Mouse (Mus musculus): ENCODE measurements around the gene Ammecr1. TPM values are rescaled to one million over a fixed set of nuclear protein-coding genes. Genes with fewer than 3 reads are reported as not detected.

Gene Ammecr1
- polyA plus RNA-seq, 1 experiment from 2014 or later = 4.8 TPM

DNA sequence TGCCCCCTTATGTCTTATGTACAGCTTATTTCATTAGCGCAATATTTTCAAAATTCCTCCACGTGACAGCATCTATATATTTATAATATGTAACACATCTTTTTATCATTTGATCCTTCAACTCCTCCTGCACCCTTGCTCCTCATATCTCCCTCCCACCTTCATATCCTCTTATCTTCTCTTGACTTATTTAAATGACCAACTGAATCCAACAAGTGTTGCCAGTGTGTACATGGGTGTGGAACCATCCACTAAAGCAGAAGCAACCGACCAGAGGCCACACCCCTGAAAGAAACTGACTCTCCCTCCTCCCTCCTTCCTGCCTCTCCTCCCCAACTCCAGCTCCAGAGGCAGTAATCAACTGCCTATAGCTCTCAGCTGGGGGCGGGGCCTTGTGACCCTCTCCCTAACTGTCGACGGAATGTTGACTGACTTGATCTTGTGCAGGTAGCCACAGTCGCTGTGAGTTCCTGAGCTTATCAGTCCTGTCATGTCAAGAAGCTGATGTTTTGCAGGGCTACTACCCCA lies 6.0 kb upstream of the Ammecr1 start:
- Histone ChIP-seq H3K27ac (ENCODE audit: low read length) (no peak overlapping the region), H3K27me3 (replicated peaks; ENCODE audit: insufficient read depth, low read length) (no peaks in the 10 kb centered on the region), H3K4me2 (replicated peaks; ENCODE audit: low read depth, low read length) (no peak overlapping the region), H3K4me3 (ENCODE audit: low read depth, low read length) (no peak overlapping the region), H3K4me1 (ENCODE audit: insufficient read depth, low read depth, low read length) (no peaks in the 10 kb centered on the region), H3K9me3 (ENCODE audit: low read length) (no peaks in the 10 kb centered on the region), H3K36me3 (ENCODE audit: insufficient read depth, low read length) (no peaks in the 10 kb centered on the region), H3K9ac (replicated peaks; ENCODE audit: low read depth) (no peak overlapping the region)
- TF ChIP-seq CTCF (IDR thresholded peaks at IDR 0.05) (no peak), EP300 (IDR thresholded peaks at IDR 0.05) (no peak)
- no peak for ATAC-seq
- DNase-seq (ENCODE audit: low spot score) = no peak
- 36% methylated on average over 7 of the region's 7 CpGs for WGBS

DNA sequence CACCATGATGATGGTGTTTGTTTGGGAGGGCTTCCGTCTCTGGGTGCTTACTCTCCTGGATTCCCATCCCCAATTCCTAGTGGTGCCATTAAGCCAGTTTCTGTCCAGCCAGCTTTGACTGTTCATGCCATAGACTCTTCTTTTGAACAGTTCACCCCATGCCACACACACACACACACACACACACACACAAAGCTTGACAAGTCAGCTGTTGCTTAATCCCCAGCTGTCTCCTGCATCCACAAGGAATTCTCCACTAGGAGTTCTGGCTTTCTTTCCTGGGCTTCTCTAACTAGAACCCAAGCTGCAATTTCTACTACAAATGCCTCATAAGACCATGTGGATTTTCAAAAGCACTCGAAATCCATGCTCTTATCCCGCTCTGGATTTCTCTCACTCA lies 5.2 kb upstream of the Ammecr1 start:
- H3K27me3 ChIP-seq (replicated peaks; ENCODE audit: insufficient read depth, low read length) = no peaks in the 10 kb centered on the region
- no peak overlapping the region for H3K9ac ChIP-seq (replicated peaks; ENCODE audit: low read depth)
- no peaks in the 10 kb centered on the region for H3K36me3 ChIP-seq (ENCODE audit: insufficient read depth, low read length)
- no peak for TF ChIP-seq EP300 (IDR thresholded peaks at IDR 0.05)
- TF ChIP-seq CTCF (IDR thresholded peaks at IDR 0.05) = no peak
- H3K4me3 ChIP-seq (ENCODE audit: low read depth, low read length) = no peak overlapping the region
- WGBS = 84% methylated on average over 3 of the region's 3 CpGs
- ATAC-seq (no peak), DNase-seq (ENCODE audit: low spot score) (no peak)
- H3K9me3 ChIP-seq (ENCODE audit: low read length) = no peaks in the 10 kb centered on the region
- no peaks in the 10 kb centered on the region for H3K4me1 ChIP-seq (ENCODE audit: insufficient read depth, low read depth, low read length)
- H3K4me2 ChIP-seq (replicated peaks; ENCODE audit: low read depth, low read length) = no peak overlapping the region
- no peak overlapping the region for H3K27ac ChIP-seq (ENCODE audit: low read length)

DNA sequence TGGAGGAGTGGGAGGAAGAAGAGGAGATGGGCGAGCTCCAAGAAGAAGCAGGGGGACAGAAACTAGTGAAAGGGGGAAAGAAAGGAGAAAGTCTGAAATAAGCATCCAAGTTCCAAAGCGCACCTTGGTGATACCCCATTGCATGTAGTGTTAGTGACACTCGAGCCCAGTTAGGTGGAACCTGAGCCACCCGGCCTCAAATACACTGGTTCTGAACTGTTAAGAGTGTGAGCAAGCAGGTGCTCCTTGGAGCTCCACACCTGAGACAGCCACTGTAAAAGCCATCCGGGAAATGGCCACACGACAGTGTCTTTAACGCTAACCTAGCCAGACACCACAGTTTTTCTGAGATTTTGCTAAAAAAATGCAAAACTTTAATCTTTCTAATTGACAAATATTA lies 539 bp upstream of the Ammecr1 start:
- ATAC-seq (no peak), DNase-seq (ENCODE audit: low spot score) (no peak)
- TF ChIP-seq CTCF (IDR thresholded peaks at IDR 0.05) (no peak), EP300 (IDR thresholded peaks at IDR 0.05) (no peak)
- Histone ChIP-seq H3K4me3 (ENCODE audit: low read depth, low read length) (peak overlapping the region; percentile 63), H3K9me3 (ENCODE audit: low read length) (no peaks in the 10 kb centered on the region), H3K36me3 (ENCODE audit: insufficient read depth, low read length) (no peaks in the 10 kb centered on the region), H3K9ac (replicated peaks; ENCODE audit: low read depth) (no peak overlapping the region), H3K4me1 (ENCODE audit: insufficient read depth, low read depth, low read length) (no peaks in the 10 kb centered on the region), H3K27ac (ENCODE audit: low read length) (no peak overlapping the region), H3K27me3 (replicated peaks; ENCODE audit: insufficient read depth, low read length) (no peaks in the 10 kb centered on the region), H3K4me2 (replicated peaks; ENCODE audit: low read depth, low read length) (peak overlapping the region; percentile 48)
- 34% methylated on average over 7 of the region's 7 CpGs for WGBS

- Histone ChIP-seq H3K9ac (replicated peaks; ENCODE audit: low read depth) (peak overlapping the region; percentile 56), H3K4me3 (ENCODE audit: low read depth, low read length) (peak overlapping the region; percentile 63), H3K4me2 (replicated peaks; ENCODE audit: low read depth, low read length) (peak overlapping the region; percentile 70), H3K27ac (ENCODE audit: low read length) (no peak overlapping the region), H3K36me3 (ENCODE audit: insufficient read depth, low read length) (no peaks in the 10 kb centered on the region), H3K4me1 (ENCODE audit: insufficient read depth, low read depth, low read length) (no peaks in the 10 kb centered on the region), H3K9me3 (ENCODE audit: low read length) (no peaks in the 10 kb centered on the region), H3K27me3 (replicated peaks; ENCODE audit: insufficient read depth, low read length) (no peaks in the 10 kb centered on the region)
- WGBS = 10% methylated on average over 20 of the region's 23 CpGs
- no peak for TF ChIP-seq CTCF (IDR thresholded peaks at IDR 0.05)
- no peak for TF ChIP-seq EP300 (IDR thresholded peaks at IDR 0.05)
- DNase-seq (ENCODE audit: low spot score) (no peak), ATAC-seq (no peak)
Observed at GRCm38 (mm10) chrX:142965236-142966007, 1.1 kb downstream of the Ammecr1 start.

DNA sequence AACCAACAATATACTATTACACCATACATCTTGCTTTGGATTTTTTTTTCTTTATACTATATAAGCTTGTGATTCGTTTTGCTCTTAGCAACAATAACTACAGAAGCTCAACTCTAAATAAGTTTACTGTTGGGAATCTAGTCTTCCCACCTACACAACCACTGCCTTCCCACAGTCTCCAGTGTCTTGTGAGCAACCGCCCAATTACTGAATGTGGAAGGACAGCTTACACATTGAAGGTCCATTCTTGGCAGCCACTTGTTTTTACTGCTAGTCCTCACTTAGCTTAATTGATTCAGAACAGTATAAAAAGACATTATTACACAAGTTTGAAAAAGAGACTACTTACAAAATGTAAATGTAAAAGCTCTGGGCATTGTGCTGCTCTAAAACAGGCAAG lies 6.1 kb downstream of the Ammecr1 start:
- no peaks in the 10 kb centered on the region for H3K9me3 ChIP-seq (ENCODE audit: low read length)
- no peak overlapping the region for H3K4me2 ChIP-seq (replicated peaks; ENCODE audit: low read depth, low read length)
- DNase-seq (ENCODE audit: low spot score) (no peak), ATAC-seq (no peak)
- no peaks in the 10 kb centered on the region for H3K36me3 ChIP-seq (ENCODE audit: insufficient read depth, low read length)
- H3K27ac ChIP-seq (ENCODE audit: low read length) = no peak overlapping the region
- no peaks in the 10 kb centered on the region for H3K27me3 ChIP-seq (replicated peaks; ENCODE audit: insufficient read depth, low read length)
- TF ChIP-seq CTCF (IDR thresholded peaks at IDR 0.05) (no peak), EP300 (IDR thresholded peaks at IDR 0.05) (no peak)
- no peaks in the 10 kb centered on the region for H3K4me1 ChIP-seq (ENCODE audit: insufficient read depth, low read depth, low read length)
- no peak overlapping the region for H3K9ac ChIP-seq (replicated peaks; ENCODE audit: low read depth)
- WGBS = 73% methylated on average over 2 of the region's 2 CpGs
- H3K4me3 ChIP-seq (ENCODE audit: low read depth, low read length) = no peak overlapping the region

GRCm38 (mm10) chrX:142959674-142960307 lies 6.7 kb downstream of the Ammecr1 start:
- Histone ChIP-seq H3K27ac (ENCODE audit: low read length) (no peak overlapping the region), H3K4me3 (ENCODE audit: low read depth, low read length) (no peak overlapping the region), H3K9me3 (ENCODE audit: low read length) (no peaks in the 10 kb centered on the region), H3K27me3 (replicated peaks; ENCODE audit: insufficient read depth, low read length) (no peaks in the 10 kb centered on the region), H3K4me1 (ENCODE audit: insufficient read depth, low read depth, low read length) (no peaks in the 10 kb centered on the region), H3K36me3 (ENCODE audit: insufficient read depth, low read length) (no peaks in the 10 kb centered on the region), H3K4me2 (replicated peaks; ENCODE audit: low read depth, low read length) (no peak overlapping the region), H3K9ac (replicated peaks; ENCODE audit: low read depth) (no peak overlapping the region)
- ATAC-seq (no peak), DNase-seq (ENCODE audit: low spot score) (no peak)
- TF ChIP-seq EP300 (IDR thresholded peaks at IDR 0.05) (no peak), CTCF (IDR thresholded peaks at IDR 0.05) (no peak)
- 59% methylated on average over 4 of the region's 4 CpGs for WGBS
